Mouse (Mus musculus) kidney, postnatal 14 days (tissue): ENCODE data around the gene Idi2.
A peak's percentile ranks its signal among the peaks of the same experiment; 100 is the strongest.
"Not testable (repeated sequence)": the region's sequence is repeated elsewhere in the genome, so short reads cannot be mapped to it uniquely, and the experiment has no call there.

ENCODE experiments used
- DNase-seq: peaks from one replicate; pipeline ENCODE4 v3.0.0; 2022; ENCODE audit warnings: mixed read lengths

Gene Idi2

GRCm38 (mm10) chr13:8952563-8952962 is at the start of gene Idi2:
Gene Idi2 (plus strand): TSS chr13:8952863.
- DNase-seq, result not testable (repeated sequence)

- not testable (repeated sequence) for DNase-seq
These were observed 46.7 kb upstream of the Idi2 start for GRCm38 (mm10) chr13:8905986-8906385.

DNA sequence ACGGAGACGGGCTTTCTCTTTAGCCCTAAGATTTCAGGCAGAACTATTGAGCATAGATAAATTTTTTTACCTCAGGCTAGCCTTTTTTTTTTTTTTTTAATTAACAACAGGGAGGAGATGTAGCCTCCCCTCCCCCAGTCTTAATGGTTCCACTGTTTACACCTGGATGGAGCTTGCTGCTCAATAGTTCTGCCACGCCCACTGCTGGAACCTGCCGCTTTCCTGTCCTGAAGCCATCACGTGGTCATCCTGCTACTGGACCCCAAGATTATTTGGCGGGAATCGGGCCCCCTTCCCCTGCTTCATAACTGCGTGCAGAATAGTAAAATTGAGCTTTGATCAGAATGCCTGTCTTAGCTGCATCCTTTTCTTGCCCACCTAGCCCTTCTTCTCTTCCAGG is 38.8 kb upstream of the Idi2 start:
- DNase-seq, result not testable (repeated sequence)

GRCm38 (mm10) chr13:8933499-8933898 is 19.2 kb upstream of the Idi2 start:
- DNase-seq, result no peak

DNA sequence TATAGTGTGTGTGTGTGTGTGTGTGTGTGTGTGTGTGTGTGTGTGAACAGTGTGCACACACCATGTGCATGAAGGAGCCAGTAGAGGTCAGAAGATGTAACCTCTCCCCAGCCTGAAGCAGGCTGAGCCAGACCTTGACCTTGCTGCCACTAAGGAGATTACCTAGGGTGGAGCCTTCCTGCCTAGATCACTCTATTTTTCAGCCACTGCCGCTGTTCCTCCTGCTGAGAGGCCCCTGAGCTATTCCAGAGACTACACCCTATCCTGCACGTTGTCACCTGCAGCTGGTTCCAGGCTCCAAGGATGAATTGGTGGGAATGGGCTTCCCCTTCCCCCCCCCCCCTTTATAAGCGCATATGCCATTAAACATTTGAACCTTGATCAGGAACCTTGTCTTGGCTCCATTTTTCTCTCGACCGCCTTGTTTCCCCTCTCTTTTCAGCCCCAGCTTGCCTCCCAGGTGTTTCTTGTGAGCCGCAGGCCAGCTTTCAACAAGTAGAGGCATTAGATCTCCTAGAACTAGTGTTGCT is 15.0 kb upstream of the Idi2 start:
- not testable (repeated sequence) for DNase-seq

- not testable (repeated sequence) for DNase-seq
These were observed 11.6 kb upstream of the Idi2 start for GRCm38 (mm10) chr13:8941110-8941509.

DNA sequence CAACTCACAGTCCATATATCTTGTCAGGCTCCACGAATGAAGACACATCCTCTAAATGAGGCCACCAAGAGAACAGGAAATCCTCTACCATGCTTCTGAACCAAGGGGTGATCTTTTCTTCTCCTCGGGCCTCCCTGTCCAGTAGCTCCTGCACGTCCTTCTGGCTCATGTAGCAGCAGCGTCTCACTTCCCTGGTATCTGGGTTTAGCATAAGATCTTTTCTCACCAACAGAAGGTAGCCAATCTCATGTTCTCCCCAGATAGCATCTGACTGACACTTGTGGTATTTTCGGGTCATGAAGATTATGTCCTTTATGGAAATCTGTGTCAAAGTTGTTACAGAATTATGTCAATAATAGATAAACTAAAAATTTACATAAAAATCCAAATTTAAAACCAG is 11.0 kb upstream of the Idi2 start:
- not testable (repeated sequence) for DNase-seq

DNA sequence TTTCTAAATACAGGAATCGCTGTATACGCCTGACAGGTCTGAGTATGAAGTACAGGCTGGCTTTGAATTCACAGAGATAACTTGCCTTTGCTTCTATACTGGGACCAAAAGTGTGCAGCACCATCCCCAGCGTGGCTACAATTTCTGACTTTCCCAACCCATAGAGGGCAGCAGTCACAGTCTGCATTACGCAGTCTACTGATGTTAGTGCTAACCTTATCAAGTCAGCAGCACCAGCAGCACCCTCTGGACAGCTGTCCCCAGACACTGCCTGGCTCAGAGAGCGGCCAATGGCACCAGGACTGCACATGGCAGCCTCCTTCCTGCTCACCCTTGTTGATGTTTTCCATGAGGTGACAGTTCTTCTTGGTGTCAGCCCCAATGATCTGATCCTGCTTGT is 8.8 kb upstream of the Idi2 start:
- DNase-seq, result not testable (repeated sequence)

- not testable (repeated sequence) for DNase-seq
These were observed 4.5 kb upstream of the Idi2 start, which contains the start of gene Gm9745 for GRCm38 (mm10) chr13:8948131-8948530. Gene Gm9745 (minus strand): TSS chr13:8948231.

DNA sequence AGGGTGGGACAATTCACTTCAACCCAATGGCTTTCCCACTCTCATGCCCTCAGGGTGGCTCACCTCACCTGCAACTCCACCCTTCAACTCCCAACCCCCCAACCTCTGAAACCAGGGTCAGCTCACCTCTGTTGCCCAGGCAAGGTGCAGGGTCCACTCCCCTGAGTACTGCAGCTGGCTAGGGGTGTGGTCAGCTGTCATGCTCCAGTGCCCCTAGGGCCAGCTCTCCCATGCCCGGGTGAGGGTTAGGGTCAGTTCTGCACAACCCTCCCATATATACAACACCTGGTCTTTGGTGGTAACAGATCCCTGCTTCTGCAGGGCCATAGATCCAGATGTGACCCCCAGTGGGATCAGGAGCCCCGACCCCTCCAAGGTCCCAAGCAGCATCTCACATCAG is 2.5 kb downstream of the Idi2 start:
- not testable (repeated sequence) for DNase-seq

GRCm38 (mm10) chr13:8956873-8957272 is 4.2 kb downstream of the Idi2 start:
- not testable (repeated sequence) for DNase-seq

- DNase-seq, result not testable (repeated sequence)
These were observed 6.4 kb downstream of the Idi2 start for GRCm38 (mm10) chr13:8959058-8959457.

- DNase-seq, result not testable (repeated sequence)
These were observed 6.9 kb downstream of the Idi2 start for GRCm38 (mm10) chr13:8959554-8959953.

GRCm38 (mm10) chr13:8961128-8961888 is 8.6 kb downstream of the Idi2 start:
- DNase-seq, result not testable (repeated sequence)

DNA sequence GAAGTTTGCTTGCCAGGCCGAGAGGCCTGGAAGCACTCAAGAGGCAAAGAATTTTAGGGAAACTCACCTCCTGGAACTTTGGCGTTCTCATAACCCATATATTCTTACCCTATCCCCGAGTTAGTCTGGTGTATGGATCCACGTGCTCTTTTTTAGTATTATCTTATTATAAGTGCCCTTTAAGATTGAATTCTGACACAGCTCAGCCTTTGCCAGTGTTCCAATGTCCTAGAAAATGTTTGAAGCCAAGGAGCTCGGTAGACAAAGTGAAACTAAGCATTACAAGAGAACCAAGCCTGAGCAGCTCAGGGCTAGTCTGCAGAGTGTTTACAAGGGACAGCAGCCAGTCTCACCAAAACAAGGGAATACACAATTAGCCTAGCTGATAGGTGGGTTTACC is 9.6 kb downstream of the Idi2 start:
- not testable (repeated sequence) for DNase-seq

DNA sequence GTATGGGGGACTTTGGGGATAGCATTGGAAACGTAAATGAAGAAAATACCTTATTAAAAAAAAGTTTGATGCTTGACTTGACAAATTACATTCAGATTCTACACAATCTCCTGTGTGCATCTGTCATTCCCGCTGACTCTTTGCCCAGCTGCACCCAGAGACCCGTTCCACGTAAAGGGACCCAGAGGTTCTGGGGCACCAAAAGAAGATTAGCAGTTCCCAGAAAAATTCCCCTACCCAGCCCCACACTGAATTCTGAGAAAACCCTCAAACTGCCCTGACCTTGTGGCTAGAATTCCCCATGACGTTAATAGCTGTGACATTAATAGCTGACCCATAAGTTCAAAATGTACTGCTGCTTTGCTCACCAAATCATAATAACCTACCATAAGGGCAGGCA is 12.6 kb downstream of the Idi2 start:
- DNase-seq, result no peak

DNA sequence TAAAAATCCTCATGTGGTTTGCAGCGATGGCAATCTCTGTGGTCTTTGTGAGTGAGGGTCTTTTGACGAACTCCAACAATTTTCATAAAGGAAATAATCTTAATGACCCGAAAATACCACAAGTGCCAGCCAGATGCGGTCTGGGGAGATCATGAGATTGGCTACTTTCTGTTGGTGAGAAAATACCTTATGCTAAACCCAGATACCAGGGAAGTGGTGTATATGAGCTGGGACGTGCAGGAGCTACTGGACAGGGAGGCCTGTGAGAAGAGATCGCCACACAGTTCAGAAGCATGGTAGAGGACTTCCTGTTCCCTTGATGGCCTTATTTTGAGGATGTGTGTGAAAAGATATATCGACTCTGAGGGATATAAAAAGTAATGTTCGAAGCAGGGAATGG is 15.1 kb downstream of the Idi2 start:
- DNase-seq, result no peak

- DNase-seq, result no peak
These were observed 19.7 kb downstream of the Idi2 start for GRCm38 (mm10) chr13:8972369-8972768.

GRCm38 (mm10) chr13:8972972-8973371 is 20.3 kb downstream of the Idi2 start:
- DNase-seq, result no peak

- DNase-seq, result no peak
These were observed 39.6 kb downstream of the Idi2 start for GRCm38 (mm10) chr13:8992231-8992630.

GRCm38 (mm10) chr13:8995159-8995989 is 42.7 kb downstream of the Idi2 start:
- peak; percentile 2 for DNase-seq

GRCm38 (mm10) chr13:8995990-8996786 is 43.5 kb downstream of the Idi2 start, which contains the start of gene Gtpbp4:
Gene Gtpbp4 (minus strand): TSS chr13:8996083.
- peak; percentile 98 for DNase-seq

GRCm38 (mm10) chr13:8997221-8997620 is 44.6 kb downstream of the Idi2 start:
- DNase-seq, result not testable (repeated sequence)
